Mouse (Mus musculus): ENCODE data around the gene Gm4131. TPM values are rescaled to one million over a fixed set of nuclear protein-coding genes. Genes with fewer than 3 reads are reported as not detected.

The Gm4131 gene
- polyA plus RNA-seq, 1 experiment: not detected

DNA sequence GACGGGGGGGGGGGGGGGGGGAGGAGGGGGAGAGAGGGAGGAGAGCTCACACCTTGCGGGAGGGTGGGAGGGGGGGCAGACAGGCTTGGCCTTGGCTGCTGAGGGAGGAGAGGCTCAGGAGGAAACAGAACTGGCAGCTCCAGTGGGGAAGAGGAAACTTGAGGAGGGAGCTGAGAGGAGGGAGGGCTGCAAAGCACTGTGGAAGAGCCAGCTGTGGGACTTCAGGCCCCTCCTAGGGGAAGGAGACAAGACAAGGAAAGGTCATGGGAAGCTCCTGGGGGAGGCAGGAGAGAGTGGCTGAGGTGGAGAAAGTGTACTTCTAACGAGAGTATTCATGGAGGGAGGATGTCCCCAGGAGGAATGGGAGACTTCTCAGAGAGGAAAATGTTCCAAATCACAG, 6.7 kb upstream of the Gm4131 start:
- Histone ChIP-seq H3K36me3 (ENCODE audit: control insufficient read depth, insufficient read depth) (no peaks in the 10 kb centered on the region), H3K79me2 (ENCODE audit: control insufficient read depth, insufficient read depth) (no peaks in the 10 kb centered on the region), H3K79me3 (ENCODE audit: low read depth) (no peaks in the 10 kb centered on the region), H3ac (ENCODE audit: control insufficient read depth, insufficient read length, low read depth) (no peak overlapping the region), H3K4me3 (ENCODE audit: insufficient read depth, poor library complexity, severe bottlenecking) (no peak overlapping the region), H3K27me3 (ENCODE audit: control insufficient read depth, insufficient read depth, insufficient read length) (peaks cover 11% of the 10 kb centered on the region)
- no peak for TF ChIP-seq CEBPB (IDR thresholded peaks at IDR 0.05; ENCODE audit: low read depth)
- TF ChIP-seq MYOG (IDR thresholded peaks at IDR 0.05; ENCODE audit: control insufficient read depth, extremely low read depth, insufficient read length): no peak
- TF ChIP-seq CTCF (IDR thresholded peaks at IDR 0.05; ENCODE audit: control insufficient read depth, insufficient read depth, insufficient read length): no peak
- TF ChIP-seq FOSL1 (IDR thresholded peaks at IDR 0.05; ENCODE audit: insufficient read depth, low read length, poor library complexity, severe bottlenecking): no peak
- no peak for TF ChIP-seq MYOD1 (IDR thresholded peaks at IDR 0.05; ENCODE audit: control insufficient read depth, insufficient read length, low read depth)
- no peak for TF ChIP-seq MAX (IDR thresholded peaks at IDR 0.05)
- no peak for TF ChIP-seq USF1 (IDR thresholded peaks at IDR 0.05; ENCODE audit: low read depth)

DNA sequence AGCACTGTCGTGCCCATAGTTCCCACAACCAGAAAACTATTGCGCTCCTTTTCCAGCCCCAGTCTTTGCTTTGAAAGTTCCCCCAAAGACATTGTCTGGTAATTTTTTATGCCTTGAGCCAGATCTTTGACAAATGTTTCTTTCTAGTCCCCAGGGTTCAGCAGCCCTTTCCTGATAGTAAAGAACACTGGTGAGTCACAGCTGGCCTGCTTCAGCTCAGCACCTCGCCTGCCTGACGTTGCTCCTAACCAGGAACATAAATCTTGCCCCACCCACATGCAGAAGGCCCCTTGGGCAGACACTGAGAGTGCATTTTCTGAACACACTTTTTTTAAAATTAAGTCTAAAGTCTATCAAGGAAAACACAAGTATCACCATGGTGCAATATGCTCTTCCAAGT, 3.6 kb upstream of the Gm4131 start:
- no peak overlapping the region for H3ac ChIP-seq (ENCODE audit: control insufficient read depth, insufficient read length, low read depth)
- TF ChIP-seq CEBPB (IDR thresholded peaks at IDR 0.05; ENCODE audit: low read depth) (no peak), MYOG (IDR thresholded peaks at IDR 0.05; ENCODE audit: control insufficient read depth, extremely low read depth, insufficient read length) (no peak), MAX (IDR thresholded peaks at IDR 0.05) (no peak), CTCF (IDR thresholded peaks at IDR 0.05; ENCODE audit: control insufficient read depth, insufficient read depth, insufficient read length) (no peak), FOSL1 (IDR thresholded peaks at IDR 0.05; ENCODE audit: insufficient read depth, low read length, poor library complexity, severe bottlenecking) (no peak), MYOD1 (IDR thresholded peaks at IDR 0.05; ENCODE audit: control insufficient read depth, insufficient read length, low read depth) (no peak)
- no peaks in the 10 kb centered on the region for H3K36me3 ChIP-seq (ENCODE audit: control insufficient read depth, insufficient read depth)
- H3K27me3 ChIP-seq (ENCODE audit: control insufficient read depth, insufficient read depth, insufficient read length): peaks cover 4% of the 10 kb centered on the region
- no peaks in the 10 kb centered on the region for H3K79me2 ChIP-seq (ENCODE audit: control insufficient read depth, insufficient read depth)
- no peaks in the 10 kb centered on the region for H3K79me3 ChIP-seq (ENCODE audit: low read depth)
- no peak overlapping the region for H3K4me3 ChIP-seq (ENCODE audit: insufficient read depth, poor library complexity, severe bottlenecking)

DNA sequence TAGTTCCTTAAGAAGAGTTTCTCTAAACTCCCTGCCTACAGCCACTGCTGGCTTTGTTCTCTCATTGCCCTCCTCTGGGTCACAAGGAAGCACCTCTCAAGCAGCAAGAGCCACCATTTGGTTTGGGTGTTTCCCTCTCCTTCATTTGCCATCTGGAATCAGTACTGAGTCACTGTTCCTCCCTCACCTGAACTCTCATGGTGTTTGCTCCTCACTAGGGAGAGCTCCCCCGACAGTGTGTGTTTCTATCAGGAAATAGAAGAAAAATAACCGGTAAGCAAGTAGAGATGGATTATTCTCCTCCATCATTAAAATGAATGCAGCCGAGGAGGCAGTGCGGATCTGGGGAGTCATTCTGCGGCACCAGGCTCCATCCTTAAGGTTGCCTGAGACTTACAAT, 2.7 kb upstream of the Gm4131 start:
- Histone ChIP-seq H3ac (ENCODE audit: control insufficient read depth, insufficient read length, low read depth) (no peak overlapping the region), H3K4me3 (ENCODE audit: insufficient read depth, poor library complexity, severe bottlenecking) (no peak overlapping the region), H3K36me3 (ENCODE audit: control insufficient read depth, insufficient read depth) (no peaks in the 10 kb centered on the region), H3K79me2 (ENCODE audit: control insufficient read depth, insufficient read depth) (no peaks in the 10 kb centered on the region), H3K79me3 (ENCODE audit: low read depth) (no peaks in the 10 kb centered on the region), H3K27me3 (ENCODE audit: control insufficient read depth, insufficient read depth, insufficient read length) (peaks cover 8% of the 10 kb centered on the region)
- TF ChIP-seq USF1 (IDR thresholded peaks at IDR 0.05; ENCODE audit: low read depth) (no peak), MAX (IDR thresholded peaks at IDR 0.05) (no peak), CTCF (IDR thresholded peaks at IDR 0.05; ENCODE audit: control insufficient read depth, insufficient read depth, insufficient read length) (no peak), FOSL1 (IDR thresholded peaks at IDR 0.05; ENCODE audit: insufficient read depth, low read length, poor library complexity, severe bottlenecking) (no peak), MYOG (IDR thresholded peaks at IDR 0.05; ENCODE audit: control insufficient read depth, extremely low read depth, insufficient read length) (no peak), CEBPB (IDR thresholded peaks at IDR 0.05; ENCODE audit: low read depth) (no peak), MYOD1 (IDR thresholded peaks at IDR 0.05; ENCODE audit: control insufficient read depth, insufficient read length, low read depth) (no peak)

DNA sequence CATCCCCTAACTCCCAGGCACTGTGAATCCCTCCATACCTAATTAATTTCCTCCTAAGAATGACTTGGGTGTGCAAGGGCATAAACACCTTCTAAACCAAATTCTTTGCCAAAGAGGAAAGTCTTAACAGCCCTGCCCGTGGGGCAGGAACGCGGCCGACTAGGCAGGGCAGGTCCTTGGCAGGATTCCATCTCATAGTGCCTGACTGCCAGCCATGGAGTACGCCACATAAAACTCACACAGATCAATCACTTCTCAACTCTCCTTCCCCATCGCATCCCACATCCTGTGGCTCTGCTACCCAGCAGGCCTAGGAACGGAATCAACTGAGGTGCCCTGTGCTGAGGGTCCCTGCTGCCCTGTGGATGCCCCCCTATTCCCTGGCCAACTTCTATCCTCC, 3.0 kb downstream of the Gm4131 start:
- Histone ChIP-seq H3ac (ENCODE audit: control insufficient read depth, insufficient read length, low read depth) (no peak overlapping the region), H3K27me3 (ENCODE audit: control insufficient read depth, insufficient read depth, insufficient read length) (peaks cover 20% of the 10 kb centered on the region), H3K4me3 (ENCODE audit: insufficient read depth, poor library complexity, severe bottlenecking) (no peak overlapping the region), H3K79me2 (ENCODE audit: control insufficient read depth, insufficient read depth) (no peaks in the 10 kb centered on the region), H3K79me3 (ENCODE audit: low read depth) (no peaks in the 10 kb centered on the region), H3K36me3 (ENCODE audit: control insufficient read depth, insufficient read depth) (no peaks in the 10 kb centered on the region)
- no peak for TF ChIP-seq MYOG (IDR thresholded peaks at IDR 0.05; ENCODE audit: control insufficient read depth, extremely low read depth, insufficient read length)
- no peak for TF ChIP-seq FOSL1 (IDR thresholded peaks at IDR 0.05; ENCODE audit: insufficient read depth, low read length, poor library complexity, severe bottlenecking)
- no peak for TF ChIP-seq USF1 (IDR thresholded peaks at IDR 0.05; ENCODE audit: low read depth)
- TF ChIP-seq MYOD1 (IDR thresholded peaks at IDR 0.05; ENCODE audit: control insufficient read depth, insufficient read length, low read depth): no peak
- no peak for TF ChIP-seq CTCF (IDR thresholded peaks at IDR 0.05; ENCODE audit: control insufficient read depth, insufficient read depth, insufficient read length)
- TF ChIP-seq MAX (IDR thresholded peaks at IDR 0.05): no peak
- no peak for TF ChIP-seq CEBPB (IDR thresholded peaks at IDR 0.05; ENCODE audit: low read depth)

DNA sequence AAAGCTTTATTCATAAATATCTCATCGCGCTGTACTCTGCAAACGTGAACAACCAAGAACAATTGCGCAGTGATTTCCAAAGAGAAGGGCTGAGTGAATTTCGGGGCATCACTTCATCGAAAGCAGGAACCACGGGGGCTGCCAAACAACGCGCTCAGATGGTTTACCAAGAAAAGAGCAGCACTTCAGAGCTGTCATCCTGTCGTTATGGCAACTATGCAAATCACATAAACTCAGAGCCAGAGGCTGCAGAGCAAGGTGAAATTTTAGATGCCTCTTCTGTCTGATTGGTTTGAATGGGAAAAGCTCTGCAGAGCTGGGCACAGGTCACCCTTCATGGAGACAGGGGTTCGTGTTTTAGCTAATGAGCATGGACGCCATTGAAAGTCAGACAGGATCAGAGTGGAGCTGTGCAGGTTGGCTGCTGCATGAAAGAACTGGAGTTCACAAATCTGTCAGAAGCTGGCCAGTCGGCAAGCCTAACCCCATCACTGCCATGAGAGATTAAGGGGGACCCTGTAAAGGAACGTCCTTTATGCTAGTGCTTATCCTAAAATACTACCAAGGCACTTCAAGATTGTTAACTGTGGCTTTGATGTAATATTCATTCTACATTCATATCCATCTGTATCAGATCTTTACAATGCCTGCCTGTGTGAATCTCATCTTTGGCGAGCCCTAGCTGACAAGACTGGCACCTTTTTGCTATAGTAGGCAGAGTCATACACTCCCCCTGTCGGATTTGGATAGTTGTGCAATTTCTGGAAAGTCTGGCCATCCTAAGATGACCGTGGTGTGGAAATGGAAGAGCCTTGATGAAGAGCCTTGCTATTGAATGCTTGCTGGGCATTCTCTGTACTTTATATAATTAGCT, 4.6 kb downstream of the Gm4131 start:
- no peak overlapping the region for H3K4me3 ChIP-seq (ENCODE audit: insufficient read depth, poor library complexity, severe bottlenecking)
- no peaks in the 10 kb centered on the region for H3K79me3 ChIP-seq (ENCODE audit: low read depth)
- H3K79me2 ChIP-seq (ENCODE audit: control insufficient read depth, insufficient read depth): no peaks in the 10 kb centered on the region
- H3ac ChIP-seq (ENCODE audit: control insufficient read depth, insufficient read length, low read depth): no peak overlapping the region
- H3K27me3 ChIP-seq (ENCODE audit: control insufficient read depth, insufficient read depth, insufficient read length): peaks cover 23% of the 10 kb centered on the region
- TF ChIP-seq USF1 (IDR thresholded peaks at IDR 0.05; ENCODE audit: low read depth) (no peak), MAX (IDR thresholded peaks at IDR 0.05) (no peak), CEBPB (IDR thresholded peaks at IDR 0.05; ENCODE audit: low read depth) (no peak), CTCF (IDR thresholded peaks at IDR 0.05; ENCODE audit: control insufficient read depth, insufficient read depth, insufficient read length) (no peak), MYOD1 (IDR thresholded peaks at IDR 0.05; ENCODE audit: control insufficient read depth, insufficient read length, low read depth) (no peak), FOSL1 (IDR thresholded peaks at IDR 0.05; ENCODE audit: insufficient read depth, low read length, poor library complexity, severe bottlenecking) (no peak), MYOG (IDR thresholded peaks at IDR 0.05; ENCODE audit: control insufficient read depth, extremely low read depth, insufficient read length) (no peak)
- H3K36me3 ChIP-seq (ENCODE audit: control insufficient read depth, insufficient read depth): no peaks in the 10 kb centered on the region
